Mouse (Mus musculus) bone marrow, adult 2 months (tissue): ENCODE measurements at regions not wholly inside any gene's neighbourhood (a gene's known extent, or its start where the extent isn't known, plus 50 kb on each side); places are given as distances from the start of the nearest gene placed in this dataset.
"Not testable (repeated sequence)": the region's sequence is repeated elsewhere in the genome, so short reads cannot be mapped to it uniquely, and the experiment has no call there.

ENCODE experiments used
- CTCF ChIP-seq: fragments of 200-500 bp; IDR thresholded peaks from 2 replicates; pipeline ENCODE4 v1.5.1; 2011; ENCODE audit warnings: low read length, control low read depth; ENCODE audit not compliant: control insufficient read depth, insufficient read depth
- POLR2A ChIP-seq: fragments of 200-500 bp; IDR thresholded peaks from 2 replicates; pipeline ENCODE4 v1.6.1; 2011; ENCODE audit warnings: low read depth, mild to moderate bottlenecking, control low read depth, low read length, borderline replicate concordance; ENCODE audit not compliant: control insufficient read depth

DNA sequence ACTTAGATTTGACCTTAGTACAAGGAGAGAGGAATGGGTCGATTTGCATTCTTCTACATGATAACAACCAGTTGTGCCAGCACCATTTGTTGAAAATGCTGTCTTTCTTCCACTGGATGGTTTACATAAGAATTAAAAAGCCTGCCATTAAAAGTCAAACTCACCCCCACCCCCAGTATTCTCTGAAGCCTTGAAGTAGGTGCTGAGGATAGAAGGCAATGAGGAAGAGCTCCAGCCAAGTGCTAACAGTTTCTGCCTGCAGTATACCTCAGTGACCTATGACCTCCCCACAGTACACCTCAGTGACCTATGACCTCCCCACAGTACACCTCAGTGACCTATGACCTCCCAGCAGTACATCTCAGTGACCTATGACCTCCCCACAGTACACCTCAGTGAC, 328.4 kb downstream of the Nkx6-1 start:
- TF ChIP-seq CTCF, POLR2A: not testable (repeated sequence)
